Mouse (Mus musculus): ENCODE measurements around the gene Slc19a1.

GRCm38 (mm10) chr10:77048196-77048595, 16.2 kb downstream of the Slc19a1 start:
- TF ChIP-seq ZC3H11A (IDR thresholded peaks at IDR 0.05; ENCODE audit: borderline replicate concordance, low read depth, low read length) (no peak), ZNF384 (IDR thresholded peaks at IDR 0.05; ENCODE audit: low read depth, low read length) (no peak), CHD2 (IDR thresholded peaks at IDR 0.05; ENCODE audit: low read depth, low read length) (no peak), HCFC1 (IDR thresholded peaks at IDR 0.05; ENCODE audit: borderline replicate concordance, insufficient read depth, low read length) (no peak), MAFK (IDR thresholded peaks at IDR 0.05; ENCODE audit: insufficient read depth, low read depth, low read length) (no peak)
